Comparison of ENCODE assay signal across 24 mouse cellular contexts in genomic region chr14:11563656-11564055, GRCm38 (mm10). TPM values are rescaled to one million over a fixed set of nuclear protein-coding genes. Genes with fewer than 3 reads are reported as not detected.
DNase-seq lines count a peak whose midpoint lies in the region; TF ChIP-seq lines count a peak whose summit lies in the region.
"Had no signal": no experiment of that assay in that cellular context is flagged by ENCODE, and none has a peak within 500 bp of the region (broad histone marks: within the 10 kb centered on the region; RNA-seq: fewer than 3 reads in every experiment).

No protein-coding gene starts in this region.

- no peak for TF ChIP-seq POLR2A in kidney, adult 2 months (IDR thresholded peaks at IDR 0.05; ENCODE audit: low read depth, low read length)
- no peak for TF ChIP-seq POLR2A in ES-Bruce4 (IDR thresholded peaks at IDR 0.05; ENCODE audit: insufficient read depth, low read length)
- TF ChIP-seq POLR2A in small intestine, adult 2 months (IDR thresholded peaks at IDR 0.05; ENCODE audit: low read depth, low read length), result no peak

- WGBS in kidney, adult 2 months, result 57% methylated on average over 5 of the region's 5 CpGs
- WGBS in small intestine, adult 2 months, result 33% methylated on average over 5 of the region's 5 CpGs
- 84% methylated on average over 5 of the region's 5 CpGs for WGBS in embryonic facial prominence, embryonic 10.5 days

- H3K27ac ChIP-seq in kidney, adult 2 months (ENCODE audit: insufficient read depth, low read depth, low read length), result no peak overlapping the region
- peak overlapping the region; percentile 87; the same call in 1 of the 2 replicates for H3K27ac ChIP-seq in ES-Bruce4 (ENCODE audit: insufficient read depth, low read length)
- peak overlapping the region; percentile 53; the same call in 1 of the 2 replicates for H3K27ac ChIP-seq in small intestine, adult 2 months (ENCODE audit: insufficient read depth, low read depth, low read length)
- no peak overlapping the region for H3K27ac ChIP-seq in embryonic facial prominence, embryonic 10.5 days (replicated peaks)
- H3K27ac ChIP-seq: embryonic facial prominence, embryonic 12.5 days; forebrain, embryonic 13.5 days; forebrain, embryonic 15.5 days had no signal

- no peaks in the 10 kb centered on the region for H3K9me3 ChIP-seq in ES-Bruce4 (replicated peaks; ENCODE audit: control insufficient read depth, insufficient read depth, low read length, poor library complexity, severe bottlenecking)
- H3K9me3 ChIP-seq in embryonic facial prominence, embryonic 10.5 days, result no peaks in the 10 kb centered on the region
- H3K9me3 ChIP-seq: embryonic facial prominence, embryonic 12.5 days; forebrain, embryonic 13.5 days; forebrain, embryonic 15.5 days had no signal

- no peaks in the 10 kb centered on the region for H3K27me3 ChIP-seq in kidney, adult 2 months (replicated peaks; ENCODE audit: control insufficient read depth, insufficient read depth, low read length)
- no peaks in the 10 kb centered on the region for H3K27me3 ChIP-seq in ES-Bruce4 (ENCODE audit: control insufficient read depth, insufficient read depth, low read length, poor library complexity, severe bottlenecking)
- H3K27me3 ChIP-seq in small intestine, adult 2 months (ENCODE audit: control insufficient read depth, insufficient read depth, low read length), result no peaks in the 10 kb centered on the region
- H3K27me3 ChIP-seq in embryonic facial prominence, embryonic 10.5 days (replicated peaks; ENCODE audit: low read depth, poor library complexity, severe bottlenecking), result no peaks in the 10 kb centered on the region
- H3K27me3 ChIP-seq: CH12.LX; embryonic facial prominence, embryonic 12.5 days; forebrain, embryonic 13.5 days; forebrain, embryonic 15.5 days had no signal

- H3K4me1 ChIP-seq in kidney, adult 2 months (ENCODE audit: control insufficient read depth, insufficient read depth, low read length), result peaks cover 11% of the 10 kb centered on the region; the same call in 1 of the 2 replicates
- peaks cover 7% of the 10 kb centered on the region for H3K4me1 ChIP-seq in ES-Bruce4 (ENCODE audit: control insufficient read depth, insufficient read depth, low read length)
- peaks cover 19% of the 10 kb centered on the region; the same call in 1 of the 2 replicates for H3K4me1 ChIP-seq in small intestine, adult 2 months (ENCODE audit: control insufficient read depth, insufficient read depth, insufficient read length, low read length)
- peaks cover 36% of the 10 kb centered on the region for H3K4me1 ChIP-seq in embryonic facial prominence, embryonic 10.5 days
- H3K4me1 ChIP-seq: embryonic facial prominence, embryonic 12.5 days; forebrain, embryonic 13.5 days; forebrain, embryonic 15.5 days had no signal

- TF ChIP-seq CTCF in kidney, adult 2 months (conservative IDR thresholded peaks at IDR 0.05; ENCODE audit: insufficient read depth, insufficient read length, low read depth, low read length), result no peak
- no peak for TF ChIP-seq CTCF in ES-Bruce4 (IDR thresholded peaks at IDR 0.05; ENCODE audit: low read depth, low read length)
- no peak for TF ChIP-seq CTCF in small intestine, adult 2 months (IDR thresholded peaks at IDR 0.05; ENCODE audit: extremely low read depth, insufficient read length, insufficient replicate concordance, low read depth, low read length)

- no peak overlapping the region for H3K9ac ChIP-seq in ES-Bruce4 (ENCODE audit: low read depth, poor library complexity, severe bottlenecking)
- H3K9ac ChIP-seq: embryonic facial prominence, embryonic 12.5 days; forebrain, embryonic 13.5 days; forebrain, embryonic 15.5 days; forebrain, postnatal 0 days had no signal

- peak; percentile 79 for DNase-seq in kidney, adult 2 months
- DNase-seq in kidney, postnatal 10 days, result no peak
- no peak for DNase-seq in T-cell, adult 2 months (ENCODE audit: low spot score)
- DNase-seq in embryonic facial prominence, embryonic 10.5 days (ENCODE audit: low spot score), result no peak
- DNase-seq: adrenal gland, adult 8-10 months; adrenal gland, postnatal 14 days; adrenal gland, postnatal 36 days; B cell, adult 2 months; cerebellum, adult 11 months; cerebellum, adult 18-20 months; cerebellum, adult 8-10 months; cerebellum, adult 9-11 months; cerebellum, postnatal 14 days; cerebellum, postnatal 36 days; embryo, embryonic 11 days; forebrain, postnatal 0 days had no signal

- H3K36me3 ChIP-seq in kidney, adult 2 months (ENCODE audit: control insufficient read depth, insufficient read depth, low read length), result no peaks in the 10 kb centered on the region
- H3K36me3 ChIP-seq in ES-Bruce4 (ENCODE audit: control insufficient read depth, insufficient read depth, low read length, poor library complexity, severe bottlenecking), result no peaks in the 10 kb centered on the region
- no peaks in the 10 kb centered on the region for H3K36me3 ChIP-seq in small intestine, adult 2 months (ENCODE audit: control insufficient read depth, insufficient read depth, low read length)
- peaks cover 14% of the 10 kb centered on the region for H3K36me3 ChIP-seq in embryonic facial prominence, embryonic 10.5 days (replicated peaks)
- H3K36me3 ChIP-seq: embryonic facial prominence, embryonic 12.5 days; forebrain, embryonic 15.5 days had no signal

- H3K4me3 ChIP-seq in kidney, adult 2 months (ENCODE audit: insufficient read depth, low read depth, low read length), result no peak overlapping the region
- no peak overlapping the region for H3K4me3 ChIP-seq in ES-Bruce4 (ENCODE audit: low read depth, low read length)
- H3K4me3 ChIP-seq in small intestine, adult 2 months (ENCODE audit: low read depth, low read length), result no peak overlapping the region
- no peak overlapping the region for H3K4me3 ChIP-seq in embryonic facial prominence, embryonic 10.5 days
- H3K4me3 ChIP-seq: embryonic facial prominence, embryonic 12.5 days; forebrain, embryonic 13.5 days; forebrain, embryonic 15.5 days had no signal

- no peak for TF ChIP-seq EP300 in ES-Bruce4 (IDR thresholded peaks at IDR 0.05; ENCODE audit: insufficient read depth, low read depth, low read length)

RNA-seq across cellular contexts. Expression of gene Ptprg, which starts 10.3 kb away (rescaled TPM):
- polyA plus RNA-seq in kidney, adult 2 months (2012; rRNA removed), result 39.2 and 44.2 TPM in 2 replicates
- 26.4 and 27.4 TPM in 2 replicates for polyA plus RNA-seq in ES-Bruce4 (2011; ENCODE audit: insufficient read depth, insufficient read length, low read depth, missing spikeins)
- 7.4 and 21.7 TPM in 2 replicates for polyA plus RNA-seq in small intestine, adult 2 months (2012; rRNA removed)
- polyA plus RNA-seq in embryonic facial prominence, embryonic 10.5 days (2016; fragmentation: Nextera tagmentation; extraction: Ambion mirVana), result 36.3 and 40.7 TPM in 2 replicates
- polyA plus RNA-seq: activated CD4-positive, CD25-positive, alpha-beta regulatory T cell, adult 4 months; CD4-positive, CD25-positive, alpha-beta regulatory T cell, adult 4 months had no signal

Comparison
In these comparisons a context has a peak if more than half of its experiments do, and no peak if none do; other contexts are left out.
1. H3K27ac ChIP-seq: peak in ES-Bruce4 (single experiment) and small intestine, adult 2 months (single experiment); none in kidney, adult 2 months (single experiment) and embryonic facial prominence, embryonic 10.5 days (single experiment).